Mouse (Mus musculus): ENCODE results near the gene Slc26a3. TPM values are rescaled to one million over a fixed set of nuclear protein-coding genes. Genes with fewer than 3 reads are reported as not detected.
A peak's percentile ranks its signal among the peaks of the same experiment; 100 is the strongest.
"Not testable (repeated sequence)": the region's sequence is repeated elsewhere in the genome, so short reads cannot be mapped to it uniquely, and the experiment has no call there.

Gene Slc26a3
- total RNA-seq, 2 experiments from 2014 or later, result 2.1 to 2.3 TPM

GRCm38 (mm10) chr12:31404575-31405240, 14.0 kb downstream of the Slc26a3 start:
- intact Hi-C loops (cut with DNase I), result no loop called here
- no peak for DNase-seq (ENCODE audit: low spot score)

DNA sequence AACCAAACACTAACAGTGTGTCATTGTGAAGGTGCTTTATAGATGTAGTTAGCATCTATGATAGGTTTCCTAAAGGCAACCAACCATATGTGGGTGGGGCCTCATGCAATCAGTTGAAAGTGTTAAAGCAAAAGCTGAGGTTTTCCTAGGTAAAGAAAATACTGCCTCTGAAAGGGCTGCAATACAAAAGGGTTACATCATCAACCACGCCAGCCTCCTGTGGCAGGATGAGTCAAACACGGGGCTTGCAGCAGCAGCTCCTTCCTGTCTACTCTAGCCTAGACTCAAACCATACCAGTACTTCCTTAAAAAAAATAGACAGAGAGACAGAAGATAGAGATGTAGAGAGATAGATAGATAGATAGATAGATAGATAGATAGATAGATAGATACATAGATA, 25.3 kb downstream of the Slc26a3 start:
- no peak for DNase-seq (ENCODE audit: low spot score)
- intact Hi-C loops (cut with DNase I), result no loop called here

DNA sequence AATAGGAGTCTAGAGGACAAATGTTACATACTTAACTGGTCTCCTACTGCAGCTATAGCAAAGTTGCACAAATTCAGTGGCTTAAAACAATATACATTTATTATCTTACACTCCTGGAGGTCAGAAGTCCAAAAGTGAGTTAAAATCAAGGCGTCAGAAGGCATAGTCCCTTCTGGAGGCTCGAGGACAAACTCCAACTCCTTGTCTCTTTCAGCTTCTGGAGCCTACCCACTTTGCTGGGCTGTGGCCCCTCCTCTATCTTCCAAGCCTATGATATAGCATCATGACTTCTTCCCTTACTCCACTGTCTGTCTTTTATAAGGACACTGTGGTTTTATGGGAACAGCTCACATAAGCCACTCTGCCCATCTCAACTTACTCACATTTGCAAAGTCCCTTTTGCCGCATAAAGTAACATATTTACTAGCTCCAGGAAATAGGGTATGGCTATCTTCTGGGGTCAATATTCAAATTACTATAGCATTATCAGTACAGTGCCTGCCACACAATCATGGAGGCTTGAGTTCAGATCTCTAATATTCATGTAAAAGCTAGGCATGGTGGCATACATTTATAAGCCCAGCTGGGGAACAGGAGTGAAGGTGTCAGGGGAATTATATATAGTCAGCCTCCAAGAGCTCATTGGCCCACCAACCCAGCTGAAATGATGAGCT, 31.4 kb downstream of the Slc26a3 start:
- intact Hi-C loops (cut with DNase I), result no loop called here
- no peak for DNase-seq (ENCODE audit: low spot score)

DNA sequence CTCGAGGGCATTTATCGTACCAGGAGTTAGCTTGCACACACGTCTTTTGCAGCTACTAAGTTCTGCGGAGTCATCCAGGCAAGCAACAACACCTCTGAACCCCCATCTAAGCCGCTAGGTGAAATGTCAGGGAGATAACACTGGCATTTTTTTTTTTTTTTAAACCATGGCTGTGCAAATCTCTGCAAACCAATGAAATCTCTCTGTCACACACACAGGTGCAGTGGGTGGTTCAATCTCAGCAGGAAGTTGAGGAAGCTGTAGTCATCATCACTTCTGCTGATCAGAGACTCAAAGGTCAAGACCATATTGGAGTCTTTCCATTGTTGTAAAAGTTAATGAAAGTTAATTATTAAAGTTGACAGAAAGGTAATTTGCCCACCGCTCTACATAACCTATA, 47.1 kb downstream of the Slc26a3 start:
- intact Hi-C loops (cut with DNase I), result no loop called here
- DNase-seq (ENCODE audit: low spot score), result no peak

DNA sequence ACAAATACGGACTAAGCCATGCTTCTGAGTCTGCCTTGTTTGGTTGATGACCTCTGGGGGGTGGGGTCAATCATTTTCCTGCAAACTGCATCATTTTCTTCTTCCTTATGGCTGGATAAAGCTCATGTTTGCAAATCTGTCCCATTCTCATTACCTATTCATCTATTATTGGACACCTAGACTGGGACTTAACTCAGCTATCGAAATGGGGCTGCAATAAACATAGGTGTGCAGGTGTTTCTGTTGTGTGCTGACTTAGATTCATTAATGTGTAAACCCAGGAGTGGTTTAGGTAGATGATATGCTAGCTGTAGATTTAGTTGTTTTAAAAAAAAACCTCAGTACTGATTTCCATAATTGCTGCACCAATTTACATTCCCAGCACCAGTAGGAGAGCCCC, 48.9 kb downstream of the Slc26a3 start:
- intact Hi-C loops (cut with DNase I), result no loop called here

GRCm38 (mm10) chr12:31444131-31444546, 53.5 kb downstream of the Slc26a3 start:
- intact Hi-C loops (cut with DNase I), result no loop called here
- no peak for DNase-seq (ENCODE audit: low spot score)

More for the DNA sequence above, 48.9 kb downstream of the Slc26a3 start:
- no peak for DNase-seq (ENCODE audit: low spot score)

- intact Hi-C loops (cut with DNase I), result no loop called here
- DNase-seq (ENCODE audit: low spot score), result no peak
These were observed 54.2 kb downstream of the Slc26a3 start for GRCm38 (mm10) chr12:31444827-31445226.

- DNase-seq (ENCODE audit: low spot score), result no peak
- intact Hi-C loops (cut with DNase I), result no loop called here
These were observed 58.7 kb downstream of the Slc26a3 start for GRCm38 (mm10) chr12:31449341-31449740.

GRCm38 (mm10) chr12:31456271-31456670, 65.6 kb downstream of the Slc26a3 start:
- intact Hi-C loops (cut with DNase I), result no loop called here
- no peak for DNase-seq (ENCODE audit: low spot score)

DNA sequence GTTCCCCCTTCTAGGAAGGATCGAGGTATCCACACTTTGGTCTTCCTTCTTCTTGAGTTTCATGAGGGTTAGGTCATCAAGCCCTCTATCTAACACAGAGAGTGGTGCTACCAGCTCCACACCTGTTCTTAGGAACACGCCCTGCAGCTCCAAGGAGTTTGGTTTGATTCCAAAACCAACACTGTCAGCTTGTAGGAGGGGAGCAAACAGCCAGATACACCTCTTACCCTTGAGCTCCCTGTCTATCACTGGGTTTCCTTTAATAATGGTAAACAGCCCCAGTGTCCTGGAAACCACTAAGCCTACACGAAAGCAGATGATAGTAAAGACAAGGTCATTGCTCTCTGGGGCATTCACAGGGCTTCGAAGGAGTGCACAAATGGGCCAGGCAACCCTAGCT, 67.8 kb downstream of the Slc26a3 start:
- DNase-seq (ENCODE audit: low spot score), result no peak
- intact Hi-C loops (cut with DNase I), result no loop called here

DNA sequence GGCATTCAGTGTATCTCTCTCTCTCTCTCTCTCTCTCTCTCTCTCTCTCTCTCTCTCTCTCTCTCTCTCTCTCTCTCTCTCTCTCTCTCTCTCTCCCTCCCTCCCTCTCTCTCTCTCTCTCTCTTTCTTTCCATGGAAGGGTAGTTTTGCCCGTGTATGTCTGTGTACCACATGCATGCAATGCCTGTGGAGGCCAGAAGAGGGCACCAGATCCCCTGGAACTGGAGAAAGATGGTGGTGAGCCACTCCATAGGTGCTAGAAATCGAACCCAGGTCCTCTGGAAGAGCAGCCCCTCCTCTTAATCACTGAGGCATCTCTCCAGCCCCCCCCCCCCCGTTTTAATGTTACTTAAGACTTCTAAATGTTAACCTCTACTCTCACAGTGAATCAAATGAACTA, 69.6 kb downstream of the Slc26a3 start:
- intact Hi-C loops (cut with DNase I); DNase-seq (ENCODE audit: low spot score): not testable (repeated sequence)

DNA sequence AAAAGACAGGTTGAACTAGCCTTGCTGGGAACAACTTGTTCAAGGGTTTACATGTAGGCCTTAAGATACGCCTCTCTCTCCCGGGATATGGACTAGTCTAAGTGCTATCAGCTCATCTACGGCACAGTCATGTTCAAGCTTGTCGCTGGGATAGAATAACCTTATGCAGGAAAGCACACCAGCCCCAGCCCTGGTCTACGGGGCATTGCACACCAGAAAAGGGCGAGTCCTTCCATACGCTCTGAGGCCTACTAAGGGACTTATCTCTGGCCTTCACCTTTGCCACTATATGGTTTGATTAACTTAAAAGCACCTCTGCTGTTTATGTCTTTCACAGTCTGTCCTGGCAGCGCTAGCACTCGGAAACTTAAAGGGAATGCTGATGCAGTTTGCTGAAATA, 70.7 kb downstream of the Slc26a3 start:
- intact Hi-C loops (cut with DNase I), result no loop called here

DNA sequence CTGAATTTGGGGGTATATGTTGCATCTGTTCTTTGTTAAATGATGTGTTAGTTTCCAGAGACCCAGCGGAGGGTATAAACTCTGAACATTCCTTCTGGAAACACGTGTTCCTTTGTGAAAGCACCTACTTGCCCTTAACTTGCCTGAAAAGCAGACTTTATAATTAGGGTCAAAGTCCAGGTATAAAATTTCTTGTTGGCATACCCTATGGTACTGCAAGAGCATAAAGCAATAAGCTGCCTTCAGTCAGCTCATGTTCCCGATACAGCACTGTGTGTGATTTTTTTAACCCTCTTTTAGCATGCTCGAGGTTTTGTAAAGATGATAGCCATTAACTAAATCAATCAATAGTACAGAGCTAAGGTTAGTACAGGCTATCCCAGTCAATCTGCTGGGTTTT, 71.9 kb downstream of the Slc26a3 start:
- intact Hi-C loops (cut with DNase I), result no loop called here
- DNase-seq (ENCODE audit: low spot score), result no peak

More for the DNA sequence above, 70.7 kb downstream of the Slc26a3 start:
- no peak for DNase-seq (ENCODE audit: low spot score)

- DNase-seq (ENCODE audit: low spot score); intact Hi-C loops (cut with DNase I): not testable (repeated sequence)
These were observed 87.5 kb downstream of the Slc26a3 start for GRCm38 (mm10) chr12:31478182-31478581.

DNA sequence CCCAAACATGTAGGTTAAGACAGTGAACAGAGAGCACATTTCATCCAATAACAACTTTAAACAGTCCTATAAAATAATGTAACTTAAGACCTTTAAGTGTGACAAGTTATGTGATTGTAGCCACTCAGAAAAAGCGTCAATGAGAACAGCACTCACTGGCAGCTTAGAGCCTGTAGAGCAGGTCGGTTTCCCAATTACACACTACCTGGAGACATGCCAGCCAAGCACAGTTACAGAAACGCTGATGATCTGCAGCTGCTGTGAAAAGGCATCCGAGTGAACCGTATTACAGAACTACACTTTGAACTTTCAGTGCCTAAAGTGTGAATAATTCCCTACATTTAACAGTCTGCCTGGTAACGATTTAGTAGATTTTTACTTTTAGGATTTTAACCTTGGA, 95.8 kb downstream of the Slc26a3 start:
- intact Hi-C loops (cut with DNase I), result no loop called here
- DNase-seq (ENCODE audit: low spot score), result no peak

GRCm38 (mm10) chr12:31498936-31499313, 108.3 kb downstream of the Slc26a3 start:
- DNase-seq (ENCODE audit: low spot score), result no peak
- intact Hi-C loops (cut with DNase I), result loop anchor here (5.0 kb wide), 1 partner anchor 153 kb away; the partner anchor contains the start of genes Cog5 and Dus4l

- intact Hi-C loops (cut with DNase I), result loop anchor here (5.0 to 10.0 kb wide), 3 partner anchors 125 to 385 kb away; partner anchors contain the start of genes Cog5 and Dus4l
- peak; percentile 92 for DNase-seq (ENCODE audit: low spot score)
These were observed 108.9 kb downstream of the Slc26a3 start, which contains the start of gene Cbll1 for GRCm38 (mm10) chr12:31499314-31500131. Cbll1 (minus strand) TSS chr12:31499616.

DNA sequence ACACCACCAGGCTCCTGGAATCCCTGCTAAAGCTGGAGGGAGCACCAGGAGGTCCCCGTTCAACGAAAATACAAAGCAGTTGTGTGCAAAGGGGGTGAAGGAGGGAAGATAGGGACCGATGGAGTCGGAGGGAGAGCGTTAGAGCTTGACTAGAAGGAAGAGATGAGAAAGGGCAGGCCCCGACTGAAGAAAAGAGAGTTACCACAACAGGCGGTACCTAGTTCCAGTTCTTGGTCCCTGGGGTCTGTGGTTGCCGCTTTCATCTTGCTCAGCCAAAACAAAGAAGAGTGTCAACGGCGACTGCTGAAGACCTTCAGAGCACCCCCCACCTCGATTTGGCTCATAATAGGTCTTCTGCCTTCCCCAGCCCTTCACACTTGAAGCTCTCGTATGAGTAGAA, 109.5 kb downstream of the Slc26a3 start:
- intact Hi-C loops (cut with DNase I), result loop anchor here (10.0 kb wide), 2 partner anchors 125 to 385 kb away; no protein-coding TSS in a partner anchor
- DNase-seq (ENCODE audit: low spot score), result no peak

- intact Hi-C loops (cut with DNase I), result loop anchor here (10.0 kb wide), 2 partner anchors 126 to 386 kb away; no protein-coding TSS in a partner anchor
These were observed 110.6 kb downstream of the Slc26a3 start for GRCm38 (mm10) chr12:31501266-31501665.

DNA sequence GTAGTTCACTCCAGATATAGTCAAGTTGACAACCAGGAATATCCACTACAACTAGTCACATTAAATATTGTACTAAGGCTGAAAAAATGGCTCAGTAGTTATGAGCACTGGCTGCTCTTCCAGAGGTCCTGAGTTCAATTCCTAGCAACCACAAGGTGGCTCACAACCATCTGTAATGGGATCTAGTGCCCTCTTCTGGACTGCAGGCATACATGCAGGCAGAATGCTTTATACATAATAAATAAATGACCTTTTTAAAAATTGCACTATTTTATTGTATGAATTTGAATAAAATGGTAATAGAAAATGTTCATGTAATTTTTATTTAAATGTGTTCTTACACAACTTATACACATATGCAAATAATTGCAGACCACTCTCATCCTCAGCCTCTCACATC, 112.5 kb downstream of the Slc26a3 start:
- intact Hi-C loops (cut with DNase I), result loop anchor here (10.0 kb wide), 2 partner anchors 128 to 388 kb away; no protein-coding TSS in a partner anchor
- DNase-seq (ENCODE audit: low spot score), result no peak

More at GRCm38 (mm10) chr12:31501266-31501665, 110.6 kb downstream of the Slc26a3 start:
- no peak for DNase-seq (ENCODE audit: low spot score)
